Mouse (Mus musculus) bone marrow macrophage, adult 2 months (primary cell): ENCODE measurements at regions not wholly inside any gene's neighbourhood (a gene's known extent, or its start where the extent isn't known, plus 50 kb on each side); places are given as distances from the start of the nearest gene placed in this dataset.

Source experiments
- CTCF ChIP-seq: IDR thresholded peaks from 2 replicates; pipeline ENCODE4 v1.5.1; 2012; ENCODE audit warnings: low read depth, mild to moderate bottlenecking, low read length, moderate library complexity
- POLR2A ChIP-seq: IDR thresholded peaks from 2 replicates; pipeline ENCODE4 v1.6.1; 2012; ENCODE audit warnings: mild to moderate bottlenecking, low read depth, low read length, borderline replicate concordance

DNA sequence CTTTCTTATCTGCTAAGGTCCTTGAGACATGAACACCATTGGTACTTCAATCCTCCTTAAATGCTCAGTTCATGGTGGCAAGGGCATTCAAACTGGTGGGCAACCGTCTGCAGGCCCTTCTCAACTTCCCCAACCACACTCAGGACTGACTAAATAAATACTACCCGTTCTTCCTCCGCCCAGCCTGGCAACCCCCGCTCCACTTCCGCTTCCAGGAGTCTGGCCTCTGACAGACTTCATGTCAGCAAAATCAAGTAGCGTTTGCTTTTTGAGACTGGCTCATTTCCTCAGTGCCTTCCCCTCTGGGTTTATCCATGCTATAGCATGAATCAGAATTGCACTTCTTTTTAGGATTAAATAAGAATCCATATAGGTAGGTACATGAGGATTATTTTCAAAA lies 103.3 kb upstream of the Zfp648 start:
- TF ChIP-seq CTCF = no peak
- no peak for TF ChIP-seq POLR2A
